Mouse (Mus musculus): Measurements from ENCODE around the gene Sumo3. TPM values are rescaled to one million over a fixed set of nuclear protein-coding genes. Genes with fewer than 3 reads are reported as not detected.

Sumo3 gene
- polyA plus RNA-seq, 1 experiment from 2014 or later = 324 TPM

GRCm38 (mm10) chr10:77663949-77664665, 58.2 kb downstream of the Sumo3 start:
- no peak overlapping the region; the same call in 1 of the 2 replicates for H3K4me2 ChIP-seq
- no peak overlapping the region for H3K9ac ChIP-seq
- no peaks in the 10 kb centered on the region for H3K4me1 ChIP-seq
- H3K9me3 ChIP-seq = no peaks in the 10 kb centered on the region
- no peak overlapping the region for H3K4me3 ChIP-seq (replicated peaks)
- no peak for ATAC-seq (ENCODE audit: insufficient read depth, low FRiP score, low read depth)
- WGBS = 43% methylated on average over 43 of the region's 43 CpGs
- no peaks in the 10 kb centered on the region for H3K36me3 ChIP-seq
- no peak overlapping the region for H3K27ac ChIP-seq
- no peaks in the 10 kb centered on the region for H3K27me3 ChIP-seq (replicated peaks)

- ATAC-seq (ENCODE audit: insufficient read depth, low FRiP score, low read depth) = no peak
- Histone ChIP-seq H3K4me1 (no peaks in the 10 kb centered on the region), H3K36me3 (no peaks in the 10 kb centered on the region), H3K27ac (no peak overlapping the region), H3K27me3 (replicated peaks) (no peaks in the 10 kb centered on the region), H3K9ac (no peak overlapping the region), H3K4me2 (no peak overlapping the region), H3K4me3 (replicated peaks) (no peak overlapping the region), H3K9me3 (no peaks in the 10 kb centered on the region)
- 62% methylated on average over 8 of the region's 8 CpGs for WGBS
Measured at GRCm38 (mm10) chr10:77666342-77666741, 60.4 kb downstream of the Sumo3 start.

DNA sequence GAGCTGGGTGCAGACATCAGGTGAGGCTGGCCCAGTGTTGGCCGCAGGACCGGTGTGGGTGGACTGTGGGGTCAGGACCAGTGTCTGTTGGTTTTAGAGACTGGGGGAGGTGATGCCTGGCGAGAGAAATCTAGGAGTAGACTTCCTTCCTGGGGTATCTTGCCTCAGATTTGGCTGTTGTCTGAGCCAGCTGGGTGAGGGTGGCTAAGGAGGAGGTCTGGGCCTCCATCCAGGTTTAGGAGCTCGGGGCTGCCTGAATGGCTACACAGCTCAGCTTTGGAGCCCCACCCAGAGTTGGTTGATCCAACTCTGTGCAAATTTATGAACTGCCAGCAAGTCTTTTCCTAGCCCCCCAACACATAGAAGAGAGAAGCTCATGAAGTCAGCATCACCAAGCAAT, 61.5 kb downstream of the Sumo3 start:
- H3K9ac ChIP-seq = no peak overlapping the region
- no peak for ATAC-seq (ENCODE audit: insufficient read depth, low FRiP score, low read depth)
- whole genome bisulfite sequencing = 77% methylated on average over 4 of the region's 4 CpGs

More for the DNA sequence above, 61.5 kb downstream of the Sumo3 start:
- Histone ChIP-seq H3K4me1 (no peaks in the 10 kb centered on the region), H3K27ac (no peak overlapping the region), H3K9me3 (no peaks in the 10 kb centered on the region), H3K4me3 (replicated peaks) (no peak overlapping the region), H3K27me3 (replicated peaks) (no peaks in the 10 kb centered on the region), H3K36me3 (no peaks in the 10 kb centered on the region), H3K4me2 (no peak overlapping the region)

MicroRNA genes within 50 kb of the gene (microRNA counts, 519-probe panel; counts per million panel counts)
- 1,467 counts per million, percentile 6 among the panel's probes with 10 or more counts for microRNA mmu-miR-1930

Small RNA genes lying within 50 kb of the gene (microRNA-seq; reads per million reads assigned to microRNA genes)
- gene Mir1930 = 11.6 reads per million, percentile 26 among the genes with 10 or more reads in this experiment

Other genes with a start within 250 kb of the Sumo3 start
- 6.3 and 7.2 TPM in 2 replicates for gene Adarb1, start 187.8 kb upstream of the Sumo3 start, polyA plus RNA-seq (2015; fragmentation: Nextera tagmentation; extraction: Ambion mirVana)
- 36.1 and 40.0 TPM in 2 replicates for gene Fam207a, start 90.3 kb upstream of the Sumo3 start, polyA plus RNA-seq (2015; fragmentation: Nextera tagmentation; extraction: Ambion mirVana)
- gene Itgb2, start 75.8 kb upstream of the Sumo3 start, polyA plus RNA-seq (2015; fragmentation: Nextera tagmentation; extraction: Ambion mirVana) = 6.0 and 6.9 TPM in 2 replicates
- gene Pttg1ip, start 24.4 kb upstream of the Sumo3 start, polyA plus RNA-seq (2015; fragmentation: Nextera tagmentation; extraction: Ambion mirVana) = 174 and 178 TPM in 2 replicates
- 4.8 TPM in 1 of 2 replicates, not detected in the other for gene Gm49325, start 100 bp downstream of the Sumo3 start, polyA plus RNA-seq (2015; fragmentation: Nextera tagmentation; extraction: Ambion mirVana)
- gene Ube2g2, start 16.2 kb downstream of the Sumo3 start, polyA plus RNA-seq (2015; fragmentation: Nextera tagmentation; extraction: Ambion mirVana) = 70.7 and 73.3 TPM in 2 replicates
- gene Tspear, start 80.5 kb downstream of the Sumo3 start, polyA plus RNA-seq (2015; fragmentation: Nextera tagmentation; extraction: Ambion mirVana) = 0.85 and 1.0 TPM in 2 replicates
- not detected in 2 replicates for gene Gm19402, start 84.7 kb downstream of the Sumo3 start, polyA plus RNA-seq (2015; fragmentation: Nextera tagmentation; extraction: Ambion mirVana)
- not detected in 2 replicates for gene Gm9508, start 91.1 kb downstream of the Sumo3 start, polyA plus RNA-seq (2015; fragmentation: Nextera tagmentation; extraction: Ambion mirVana)
- gene Gm10272, start 100.5 kb downstream of the Sumo3 start, polyA plus RNA-seq (2015; fragmentation: Nextera tagmentation; extraction: Ambion mirVana) = not detected in 2 replicates
- 0.35 TPM in 1 of 2 replicates, not detected in the other for gene Gm10024, start 105.4 kb downstream of the Sumo3 start, polyA plus RNA-seq (2015; fragmentation: Nextera tagmentation; extraction: Ambion mirVana)
- gene Gm10142, start 109.7 kb downstream of the Sumo3 start, polyA plus RNA-seq (2015; fragmentation: Nextera tagmentation; extraction: Ambion mirVana) = not detected in 2 replicates
- gene Krtap12-1, start 114.5 kb downstream of the Sumo3 start, polyA plus RNA-seq (2015; fragmentation: Nextera tagmentation; extraction: Ambion mirVana) = not detected in 2 replicates
- gene Gm10100, start 120.4 kb downstream of the Sumo3 start, polyA plus RNA-seq (2015; fragmentation: Nextera tagmentation; extraction: Ambion mirVana) = not detected in 2 replicates
- not detected in 2 replicates for gene Gm18596, start 136.5 kb downstream of the Sumo3 start, polyA plus RNA-seq (2015; fragmentation: Nextera tagmentation; extraction: Ambion mirVana)
- gene Gm9736, start 145.3 kb downstream of the Sumo3 start, polyA plus RNA-seq (2015; fragmentation: Nextera tagmentation; extraction: Ambion mirVana) = not detected in 2 replicates
- gene Gm3233, start 153.6 kb downstream of the Sumo3 start, polyA plus RNA-seq (2015; fragmentation: Nextera tagmentation; extraction: Ambion mirVana) = not detected in 2 replicates
- not detected in 2 replicates for gene Gm3238, start 165.2 kb downstream of the Sumo3 start, polyA plus RNA-seq (2015; fragmentation: Nextera tagmentation; extraction: Ambion mirVana)
- not detected in 2 replicates for gene Gm7138, start 170.8 kb downstream of the Sumo3 start, polyA plus RNA-seq (2015; fragmentation: Nextera tagmentation; extraction: Ambion mirVana)
- not detected in 2 replicates for gene Gm3250, start 176.4 kb downstream of the Sumo3 start, polyA plus RNA-seq (2015; fragmentation: Nextera tagmentation; extraction: Ambion mirVana)
- gene Gm7137, start 182.1 kb downstream of the Sumo3 start, polyA plus RNA-seq (2015; fragmentation: Nextera tagmentation; extraction: Ambion mirVana) = not detected in 2 replicates
- gene Gm9639, start 189.0 kb downstream of the Sumo3 start, polyA plus RNA-seq (2015; fragmentation: Nextera tagmentation; extraction: Ambion mirVana) = not detected in 2 replicates
- not detected in 2 replicates for gene Gm19668, start 193.0 kb downstream of the Sumo3 start, polyA plus RNA-seq (2015; fragmentation: Nextera tagmentation; extraction: Ambion mirVana)
- not detected in 2 replicates for gene Gm9507, start 205.7 kb downstream of the Sumo3 start, polyA plus RNA-seq (2015; fragmentation: Nextera tagmentation; extraction: Ambion mirVana)
- not detected in 2 replicates for gene Gm2696, start 208.6 kb downstream of the Sumo3 start, polyA plus RNA-seq (2015; fragmentation: Nextera tagmentation; extraction: Ambion mirVana)
- not detected in 2 replicates for gene Krtap10-4, start 221.0 kb downstream of the Sumo3 start, polyA plus RNA-seq (2015; fragmentation: Nextera tagmentation; extraction: Ambion mirVana)
- gene Krtap10-10, start 229.8 kb downstream of the Sumo3 start, polyA plus RNA-seq (2015; fragmentation: Nextera tagmentation; extraction: Ambion mirVana) = not detected in 2 replicates
- not detected in 2 replicates for gene Gm36176, start 240.7 kb downstream of the Sumo3 start, polyA plus RNA-seq (2015; fragmentation: Nextera tagmentation; extraction: Ambion mirVana)
- not detected in 2 replicates for gene Gm10318, start 246.8 kb downstream of the Sumo3 start, polyA plus RNA-seq (2015; fragmentation: Nextera tagmentation; extraction: Ambion mirVana)